Mouse (Mus musculus): ENCODE results near the gene 1700109H08Rik. TPM values are rescaled to one million over a fixed set of nuclear protein-coding genes. Genes with fewer than 3 reads are reported as not detected.

Gene 1700109H08Rik
- polyA plus RNA-seq, 1 experiment from 2014 or later: 0.65 TPM

- no peak overlapping the region for H3K4me3 ChIP-seq (ENCODE audit: low read depth, low read length)
- TF ChIP-seq CTCF (IDR thresholded peaks at IDR 0.05; ENCODE audit: low read depth): no peak
- DNase-seq: no peak
- no peak overlapping the region for H3K4me2 ChIP-seq (ENCODE audit: low read depth, low read length)
- no peaks in the 10 kb centered on the region for H3K9me3 ChIP-seq (ENCODE audit: low read length)
- H3K4me1 ChIP-seq (ENCODE audit: insufficient read depth): peaks cover 21% of the 10 kb centered on the region
- WGBS (ENCODE audit: insufficient replicate concordance): 61% methylated on average over 1 of the region's 1 CpGs
- H3K9ac ChIP-seq (replicated peaks): no peak overlapping the region
- 0 out of 2 replicates have a peak, but pooled peaks cover 5% of the 10 kb centered on the region for H3K36me3 ChIP-seq (replicated peaks; ENCODE audit: insufficient read depth, low read length)
- no peak for ATAC-seq
- no peaks in the 10 kb centered on the region for H3K27me3 ChIP-seq (ENCODE audit: insufficient read depth, low read length)
- no peak overlapping the region for H3K27ac ChIP-seq (ENCODE audit: low read depth)
Observed at GRCm38 (mm10) chr5:3546226-3546625, 25.1 kb upstream of the 1700109H08Rik start.

GRCm38 (mm10) chr5:3551481-3551880 is 19.9 kb upstream of the 1700109H08Rik start:
- no peak overlapping the region for H3K9ac ChIP-seq (replicated peaks)
- 68% methylated on average over 1 of the region's 1 CpGs for WGBS (ENCODE audit: insufficient replicate concordance)
- H3K4me3 ChIP-seq (ENCODE audit: low read depth, low read length): no peak overlapping the region
- no peak for ATAC-seq
- H3K9me3 ChIP-seq (ENCODE audit: low read length): no peaks in the 10 kb centered on the region
- DNase-seq: no peak
- H3K27ac ChIP-seq (ENCODE audit: low read depth): no peak overlapping the region
- H3K36me3 ChIP-seq (replicated peaks; ENCODE audit: insufficient read depth, low read length): peaks cover 20% of the 10 kb centered on the region
- no peaks in the 10 kb centered on the region for H3K27me3 ChIP-seq (ENCODE audit: insufficient read depth, low read length)
- peaks cover 3% of the 10 kb centered on the region; the same call in 1 of the 2 replicates for H3K4me1 ChIP-seq (ENCODE audit: insufficient read depth)
- H3K4me2 ChIP-seq (ENCODE audit: low read depth, low read length): no peak overlapping the region
- no peak for TF ChIP-seq EP300 (IDR thresholded peaks at IDR 0.05; ENCODE audit: low read depth)
- TF ChIP-seq CTCF (IDR thresholded peaks at IDR 0.05; ENCODE audit: low read depth): no peak

- H3K27ac ChIP-seq (ENCODE audit: low read depth): peak overlapping the region; percentile 51; the same call in 1 of the 2 replicates
- DNase-seq: peak; percentile 39
- no peaks in the 10 kb centered on the region for H3K27me3 ChIP-seq (ENCODE audit: insufficient read depth, low read length)
- H3K4me2 ChIP-seq (ENCODE audit: low read depth, low read length): no peak overlapping the region
- 68% methylated on average over 2 of the region's 2 CpGs for WGBS (ENCODE audit: insufficient replicate concordance)
- no peaks in the 10 kb centered on the region for H3K9me3 ChIP-seq (ENCODE audit: low read length)
- H3K36me3 ChIP-seq (replicated peaks; ENCODE audit: insufficient read depth, low read length): peaks cover 34% of the 10 kb centered on the region
- peaks cover 3% of the 10 kb centered on the region; the same call in 1 of the 2 replicates for H3K4me1 ChIP-seq (ENCODE audit: insufficient read depth)
- H3K9ac ChIP-seq (replicated peaks): no peak overlapping the region
- peak; percentile 88 for ATAC-seq
- no peak for TF ChIP-seq EP300 (IDR thresholded peaks at IDR 0.05; ENCODE audit: low read depth)
- no peak for TF ChIP-seq CTCF (IDR thresholded peaks at IDR 0.05; ENCODE audit: low read depth)
- no peak overlapping the region for H3K4me3 ChIP-seq (ENCODE audit: low read depth, low read length)
Observed at GRCm38 (mm10) chr5:3554198-3554597, 17.2 kb upstream of the 1700109H08Rik start.

DNA sequence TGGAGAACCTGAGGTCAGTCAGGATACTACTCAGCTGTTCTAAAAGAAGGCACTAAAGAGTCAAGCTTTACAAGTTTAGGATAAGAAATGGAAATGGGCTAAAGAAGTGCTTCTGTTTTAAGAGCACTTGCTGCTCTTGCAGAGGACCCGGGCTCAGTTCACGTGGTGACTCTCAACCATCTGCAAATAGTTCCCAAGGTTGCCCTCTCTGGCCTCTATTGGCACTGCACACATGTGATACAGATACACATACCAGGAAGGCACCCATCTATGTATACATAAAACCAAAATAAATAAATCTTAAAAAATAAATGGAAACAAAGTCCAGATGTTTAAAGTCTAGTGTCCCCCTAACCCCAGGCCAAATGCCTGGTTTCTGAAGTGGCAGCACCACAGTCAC is 3.5 kb downstream of the 1700109H08Rik start:
- Histone ChIP-seq H3K27me3 (ENCODE audit: insufficient read depth, low read length) (no peaks in the 10 kb centered on the region), H3K4me2 (ENCODE audit: low read depth, low read length) (no peak overlapping the region), H3K4me3 (ENCODE audit: low read depth, low read length) (no peak overlapping the region), H3K36me3 (replicated peaks; ENCODE audit: insufficient read depth, low read length) (peaks cover 91% of the 10 kb centered on the region), H3K27ac (ENCODE audit: low read depth) (no peak overlapping the region), H3K4me1 (ENCODE audit: insufficient read depth) (no peaks in the 10 kb centered on the region), H3K9ac (replicated peaks) (no peak overlapping the region), H3K9me3 (ENCODE audit: low read length) (no peaks in the 10 kb centered on the region)
- ATAC-seq (no peak), DNase-seq (no peak)
- WGBS (ENCODE audit: insufficient replicate concordance): 93% methylated on average over 2 of the region's 2 CpGs
- TF ChIP-seq CTCF (IDR thresholded peaks at IDR 0.05; ENCODE audit: low read depth): no peak

DNA sequence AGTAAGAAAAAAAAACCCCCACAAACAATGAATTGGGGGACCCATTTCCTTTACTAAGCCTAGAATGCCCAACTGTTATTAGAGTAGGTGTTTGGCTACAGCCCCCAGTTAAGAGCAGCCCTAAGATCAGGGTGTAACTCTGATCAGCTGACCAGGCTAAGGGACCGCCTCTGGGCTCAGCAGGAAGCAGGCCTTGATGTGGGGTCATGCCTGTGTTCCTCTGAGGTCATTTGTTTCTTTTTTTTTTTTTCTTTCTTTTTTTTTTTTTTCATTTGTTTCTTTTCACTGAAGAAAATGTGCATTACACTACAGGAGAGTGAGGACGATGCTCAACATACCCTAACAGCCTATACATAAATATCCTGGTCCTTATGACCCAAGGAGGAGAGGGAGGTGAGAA is 6.6 kb downstream of the 1700109H08Rik start:
- H3K4me2 ChIP-seq (ENCODE audit: low read depth, low read length): no peak overlapping the region
- ATAC-seq (no peak), DNase-seq (no peak)
- no peaks in the 10 kb centered on the region for H3K27me3 ChIP-seq (ENCODE audit: insufficient read depth, low read length)
- H3K4me1 ChIP-seq (ENCODE audit: insufficient read depth): no peaks in the 10 kb centered on the region
- no peak overlapping the region for H3K9ac ChIP-seq (replicated peaks)
- TF ChIP-seq CTCF (IDR thresholded peaks at IDR 0.05; ENCODE audit: low read depth): no peak
- no peak for TF ChIP-seq EP300 (IDR thresholded peaks at IDR 0.05; ENCODE audit: low read depth)
- H3K4me3 ChIP-seq (ENCODE audit: low read depth, low read length): no peak overlapping the region
- 83% methylated on average over 2 of the region's 2 CpGs for WGBS (ENCODE audit: insufficient replicate concordance)
- H3K27ac ChIP-seq (ENCODE audit: low read depth): no peak overlapping the region
- H3K36me3 ChIP-seq (replicated peaks; ENCODE audit: insufficient read depth, low read length): peaks cover 82% of the 10 kb centered on the region
- no peaks in the 10 kb centered on the region for H3K9me3 ChIP-seq (ENCODE audit: low read length)

GRCm38 (mm10) chr5:3579066-3579465 is 7.7 kb downstream of the 1700109H08Rik start:
- Histone ChIP-seq H3K9ac (replicated peaks) (no peak overlapping the region), H3K36me3 (replicated peaks; ENCODE audit: insufficient read depth, low read length) (peaks cover 82% of the 10 kb centered on the region), H3K27me3 (ENCODE audit: insufficient read depth, low read length) (no peaks in the 10 kb centered on the region), H3K27ac (ENCODE audit: low read depth) (no peak overlapping the region), H3K4me3 (ENCODE audit: low read depth, low read length) (no peak overlapping the region), H3K4me2 (ENCODE audit: low read depth, low read length) (no peak overlapping the region), H3K4me1 (ENCODE audit: insufficient read depth) (no peaks in the 10 kb centered on the region), H3K9me3 (ENCODE audit: low read length) (no peaks in the 10 kb centered on the region)
- ATAC-seq (no peak), DNase-seq (no peak)
- TF ChIP-seq CTCF (IDR thresholded peaks at IDR 0.05; ENCODE audit: low read depth) (no peak), EP300 (IDR thresholded peaks at IDR 0.05; ENCODE audit: low read depth) (no peak)
- 90% methylated on average over 7 of the region's 7 CpGs for WGBS (ENCODE audit: insufficient replicate concordance)

Measured in liver, postnatal 0 days (tissue).